ENCODE assay signal across 10 mouse cellular contexts in the genomic region with DNA sequence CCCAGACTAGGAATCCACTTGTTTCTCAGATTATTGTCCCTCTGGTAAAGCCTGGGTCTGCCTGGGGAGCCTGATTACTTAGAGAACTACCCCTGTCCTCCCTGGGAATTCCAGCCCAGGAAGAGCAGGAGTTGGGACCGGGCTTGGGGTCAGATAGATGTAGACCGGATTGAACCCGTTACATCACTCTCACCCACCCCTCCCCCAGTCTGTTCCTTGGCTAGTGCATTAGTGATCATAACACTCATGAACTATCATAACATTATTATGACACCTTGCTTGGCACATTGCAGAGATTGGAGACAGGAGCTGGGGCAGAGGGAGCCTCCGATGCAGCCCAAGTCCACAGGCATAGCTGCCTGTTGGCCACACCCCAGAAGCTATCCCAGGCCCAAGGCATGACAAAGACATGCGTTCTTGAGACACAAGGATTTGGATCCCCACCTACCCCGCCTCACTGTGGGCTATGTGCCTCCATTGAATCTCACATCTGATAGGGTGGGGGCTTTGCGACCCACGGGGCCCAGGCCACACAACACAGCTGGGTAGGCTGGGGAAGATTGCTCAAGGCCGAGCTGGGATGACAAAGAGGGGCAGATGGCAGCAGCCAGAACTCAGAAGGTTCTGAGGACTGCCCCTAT. TPM values are rescaled to one million over a fixed set of nuclear protein-coding genes. Genes with fewer than 3 reads are reported as not detected.
DNase-seq lines count a peak whose midpoint lies in the region; ATAC-seq and TF ChIP-seq lines count a peak whose summit lies in the region.
"Had no signal": no experiment of that assay in that cellular context is flagged by ENCODE, and none has a peak within 500 bp of the region (broad histone marks: within the 10 kb centered on the region; RNA-seq: fewer than 3 reads in every experiment).

No protein-coding gene starts in this region.

- H3K4me3 ChIP-seq in heart, adult 2 months, result no peak overlapping the region
- H3K4me3 ChIP-seq in testis, adult 2 months (ENCODE audit: control insufficient read depth, low read depth, low read length), result peak overlapping the region; percentile 46
- H3K4me3 ChIP-seq in limb, embryonic 11.5 days (ENCODE audit: low read depth, low read length), result no peak overlapping the region
- H3K4me3 ChIP-seq in stomach, postnatal 0 days (ENCODE audit: low read depth, low read length), result peak overlapping the region; percentile 61

- H3K9me3 ChIP-seq in limb, embryonic 11.5 days (ENCODE audit: control insufficient read depth, low read length), result no peaks in the 10 kb centered on the region
- no peaks in the 10 kb centered on the region for H3K9me3 ChIP-seq in stomach, postnatal 0 days (ENCODE audit: control insufficient read depth, low read length)

- no peak for ATAC-seq in limb, embryonic 11.5 days (ENCODE audit: insufficient number of reproducible peaks, low FRiP score, low TSS enrichment, low read depth)
- no peak for ATAC-seq in stomach, postnatal 0 days (ENCODE audit: low FRiP score, low TSS enrichment)

- no peaks in the 10 kb centered on the region for H3K36me3 ChIP-seq in heart, adult 2 months (ENCODE audit: control insufficient read depth, insufficient read depth, low read length)
- H3K36me3 ChIP-seq in testis, adult 2 months (ENCODE audit: control insufficient read depth, insufficient read depth, low read length), result no peaks in the 10 kb centered on the region
- H3K36me3 ChIP-seq in limb, embryonic 11.5 days (ENCODE audit: control insufficient read depth, insufficient read depth, low read length), result no peaks in the 10 kb centered on the region
- H3K36me3 ChIP-seq in stomach, postnatal 0 days (ENCODE audit: control insufficient read depth, insufficient read depth, low read length), result no peaks in the 10 kb centered on the region

- TF ChIP-seq CTCF in heart, adult 2 months (IDR thresholded peaks at IDR 0.05), result no peak
- TF ChIP-seq CTCF in testis, adult 2 months (IDR thresholded peaks at IDR 0.05; ENCODE audit: control insufficient read depth, insufficient read depth, insufficient replicate concordance, low read depth, low read length), result no peak
- no peak for TF ChIP-seq CTCF in stomach, postnatal 0 days (IDR thresholded peaks at IDR 0.05; ENCODE audit: low read depth)

- DNase-seq in heart, adult 2 months, result no peak
- DNase-seq in heart, adult 8-10 months (ENCODE audit: low spot score), result no peak
- DNase-seq in testis, postnatal 14 days (ENCODE audit: low spot score), result no peak
- DNase-seq in limb, embryonic 11.5 days (ENCODE audit: low spot score), result no peak
- no peak for DNase-seq in stomach, postnatal 0 days (ENCODE audit: low spot score)
- DNase-seq in thymus, postnatal 10 days (ENCODE audit: low spot score in 2 of 2), result no peak
- no peak for DNase-seq in thymus, postnatal 14 days
- DNase-seq: cerebellum, postnatal 14 days had no signal

- H3K9ac ChIP-seq in heart, adult 2 months (ENCODE audit: low read depth, low read length), result no peak overlapping the region
- H3K9ac ChIP-seq in limb, embryonic 11.5 days (ENCODE audit: low read length), result no peak overlapping the region; the same call in 1 of the 2 replicates
- peak overlapping the region; percentile 72; the same call in 1 of the 2 replicates for H3K9ac ChIP-seq in stomach, postnatal 0 days (ENCODE audit: low read length)

- H3K4me2 ChIP-seq in limb, embryonic 11.5 days (ENCODE audit: low read depth, severe bottlenecking), result peak overlapping the region; percentile 95; the same call in 1 of the 2 replicates
- H3K4me2 ChIP-seq in stomach, postnatal 0 days (replicated peaks; ENCODE audit: low read depth), result peak overlapping the region; percentile 99

- no peaks in the 10 kb centered on the region; the same call in none of the 2 replicates for H3K4me1 ChIP-seq in heart, adult 2 months (ENCODE audit: control insufficient read depth, insufficient read depth, low read length)
- peaks cover 7% of the 10 kb centered on the region for H3K4me1 ChIP-seq in testis, adult 2 months (ENCODE audit: control insufficient read depth, insufficient read depth, low read length)
- peaks cover 9% of the 10 kb centered on the region for H3K4me1 ChIP-seq in limb, embryonic 11.5 days (ENCODE audit: control insufficient read depth, insufficient read depth, low read length)
- H3K4me1 ChIP-seq in stomach, postnatal 0 days (replicated peaks; ENCODE audit: control insufficient read depth, insufficient read depth), result peaks cover 10% of the 10 kb centered on the region; the same call in 1 of the 2 replicates

- TF ChIP-seq EP300 in heart, adult 2 months (IDR thresholded peaks at IDR 0.05; ENCODE audit: insufficient read depth, low read depth, low read length), result no peak
- TF ChIP-seq EP300 in stomach, postnatal 0 days (optimal IDR thresholded peaks at IDR 0.05), result no peak

- peak overlapping the region; percentile 76 for H3K27ac ChIP-seq in heart, adult 2 months
- no peak overlapping the region for H3K27ac ChIP-seq in testis, adult 2 months (ENCODE audit: control insufficient read depth, insufficient read depth, low read depth, low read length)
- H3K27ac ChIP-seq in limb, embryonic 11.5 days (replicated peaks; ENCODE audit: low read depth, low read length), result no peak overlapping the region
- no peak overlapping the region for H3K27ac ChIP-seq in stomach, postnatal 0 days (replicated peaks)

- intact Hi-C loops in heart, adult 2 months (cut with DNase I), result no loop called here

- WGBS in heart, adult 2 months, result 46% methylated on average over 9 of the region's 9 CpGs
- 53% methylated on average over 9 of the region's 9 CpGs for WGBS in limb, embryonic 11.5 days
- WGBS in stomach, postnatal 0 days, result 55% methylated on average over 9 of the region's 9 CpGs

- no peaks in the 10 kb centered on the region for H3K79me2 ChIP-seq in heart, adult 2 months (replicated peaks; ENCODE audit: control insufficient read depth, insufficient read depth, low read length)

- TF ChIP-seq POLR2A in heart, adult 2 months (IDR thresholded peaks at IDR 0.05; ENCODE audit: insufficient read depth, low read depth, low read length), result no peak
- no peak for TF ChIP-seq POLR2A in testis, adult 2 months (IDR thresholded peaks at IDR 0.05; ENCODE audit: control insufficient read depth, low read depth, low read length)

- H3K27me3 ChIP-seq in heart, adult 2 months (ENCODE audit: control insufficient read depth, insufficient read depth, low read length), result no peaks in the 10 kb centered on the region
- no peaks in the 10 kb centered on the region for H3K27me3 ChIP-seq in testis, adult 2 months (ENCODE audit: control insufficient read depth, insufficient read depth, low read length)
- 0 out of 2 replicates have a peak, but pooled peaks cover 5% of the 10 kb centered on the region for H3K27me3 ChIP-seq in limb, embryonic 11.5 days (ENCODE audit: control insufficient read depth, insufficient read depth, low read length)
- no peaks in the 10 kb centered on the region for H3K27me3 ChIP-seq in stomach, postnatal 0 days (ENCODE audit: control insufficient read depth, insufficient read depth, low read length)

RNA-seq across cellular contexts. Expression of gene Cdk18, which starts 1.4 kb away (rescaled TPM):
- total RNA-seq in heart, adult 2 months (2021), result 10 to 100 TPM; 14.0 to 15.8 TPM
- 20.9 and 25.1 TPM in 2 replicates for polyA plus RNA-seq in heart, adult 2 months (2012; rRNA removed)
- 10 to 100 TPM; 16.9 to 21.5 (median 18.3) TPM for total RNA-seq in heart, adult 8-10 months (2022)
- polyA plus RNA-seq in testis, adult 2 months (2012; rRNA removed), result 24.9 and 27.1 TPM in 2 replicates
- 3.7 and 3.9 TPM in 2 replicates for polyA plus RNA-seq in limb, embryonic 11.5 days (2014; fragmentation: Nextera tagmentation; extraction: Ambion mirVana)
- polyA plus RNA-seq in stomach, postnatal 0 days (2015; fragmentation: Nextera tagmentation; extraction: Ambion mirVana), result 9.7 and 14.5 TPM in 2 replicates

RNA-seq across cellular contexts. Expression of gene Lemd1, which starts 53.2 kb away (rescaled TPM):
- not detected for total RNA-seq in heart, adult 2 months (2021)
- 0.20 TPM in 1 of 2 replicates, not detected in the other for polyA plus RNA-seq in heart, adult 2 months (2012; rRNA removed)
- total RNA-seq in heart, adult 8-10 months (2022), result not detected
- polyA plus RNA-seq in testis, adult 2 months (2012; rRNA removed), result 162 and 173 TPM in 2 replicates
- polyA plus RNA-seq in limb, embryonic 11.5 days (2014; fragmentation: Nextera tagmentation; extraction: Ambion mirVana), result 1.2 and 1.5 TPM in 2 replicates
- polyA plus RNA-seq in stomach, postnatal 0 days (2015; fragmentation: Nextera tagmentation; extraction: Ambion mirVana), result 0.30 and 0.42 TPM in 2 replicates

RNA-seq across cellular contexts. Expression of gene AC124108.1, which starts 53.2 kb away (rescaled TPM):
- total RNA-seq in heart, adult 2 months (2021), result under 1 TPM in 1 of 2 experiments, not detected in 1; 0.05 TPM
- polyA plus RNA-seq in heart, adult 2 months (2012; rRNA removed), result 0.06 TPM in 1 of 2 replicates, not detected in the other
- under 1 TPM in 1 of 4 experiments, not detected in 3; 0.09 TPM for total RNA-seq in heart, adult 8-10 months (2022)
- 0.07 and 0.14 TPM in 2 replicates for polyA plus RNA-seq in testis, adult 2 months (2012; rRNA removed)
- polyA plus RNA-seq in limb, embryonic 11.5 days (2014; fragmentation: Nextera tagmentation; extraction: Ambion mirVana), result 0.87 and 1.1 TPM in 2 replicates
- polyA plus RNA-seq in stomach, postnatal 0 days (2015; fragmentation: Nextera tagmentation; extraction: Ambion mirVana), result 0.02 and 0.06 TPM in 2 replicates
- polyA plus RNA-seq: large intestine, adult 2 months had no signal

Comparison
In these comparisons a context has a peak if more than half of its experiments do, and no peak if none do; other contexts are left out.
1. H3K4me3 ChIP-seq: peak in testis, adult 2 months (single experiment) and stomach, postnatal 0 days (single experiment); none in heart, adult 2 months (single experiment) and limb, embryonic 11.5 days (single experiment).
2. RNA of gene Lemd1, which starts 53.2 kb away (polyA plus RNA-seq): 162 to 173 TPM in testis, adult 2 months; 1.2 to 1.5 TPM in limb, embryonic 11.5 days, 0.30 to 0.42 TPM in stomach, postnatal 0 days and 0.20 TPM in heart, adult 2 months; every median in the first group is over 10 times any median in the second.